ENCODE assay signal across 15 mouse cellular contexts in genomic region chr6:65969386-65970111, GRCm38 (mm10). TPM values are rescaled to one million over a fixed set of nuclear protein-coding genes. Genes with fewer than 3 reads are reported as not detected.
DNase-seq lines count a peak whose midpoint lies in the region; ATAC-seq and TF ChIP-seq lines count a peak whose summit lies in the region.
"Had no signal": no experiment of that assay in that cellular context is flagged by ENCODE, and none has a peak within 500 bp of the region (broad histone marks: within the 10 kb centered on the region; RNA-seq: fewer than 3 reads in every experiment).

No protein-coding gene starts in this region.

- TF ChIP-seq CTCF in Patski (IDR thresholded peaks at IDR 0.05), result no peak

- peaks cover 5% of the 10 kb centered on the region for H3K27me3 ChIP-seq in Patski
- no peaks in the 10 kb centered on the region for H3K27me3 ChIP-seq in embryonic facial prominence, embryonic 11.5 days (ENCODE audit: control insufficient read depth, insufficient read depth, low read length)
- no peaks in the 10 kb centered on the region for H3K27me3 ChIP-seq in midbrain, embryonic 15.5 days (replicated peaks)
- H3K27me3 ChIP-seq: kidney, embryonic 15.5 days had no signal

- no peak overlapping the region for H3K27ac ChIP-seq in embryonic facial prominence, embryonic 11.5 days (replicated peaks; ENCODE audit: low read depth, low read length)
- H3K27ac ChIP-seq in midbrain, embryonic 15.5 days, result no peak overlapping the region
- H3K27ac ChIP-seq: kidney, embryonic 15.5 days had no signal

- no peak overlapping the region for H3K9ac ChIP-seq in embryonic facial prominence, embryonic 11.5 days (replicated peaks; ENCODE audit: low read length)
- no peak overlapping the region for H3K9ac ChIP-seq in midbrain, embryonic 15.5 days
- H3K9ac ChIP-seq: kidney, embryonic 15.5 days; lung, embryonic 14.5 days had no signal

- POLR2A ChIA-PET in Patski (lab: Charles Lee), result no interaction called here

- H3K36me3 ChIP-seq in embryonic facial prominence, embryonic 11.5 days (replicated peaks; ENCODE audit: control insufficient read depth, insufficient read depth, low read depth, low read length), result no peaks in the 10 kb centered on the region
- no peaks in the 10 kb centered on the region for H3K36me3 ChIP-seq in midbrain, embryonic 15.5 days (replicated peaks)
- H3K36me3 ChIP-seq: kidney, embryonic 15.5 days had no signal

- CTCF ChIA-PET in Patski (lab: Charles Lee), result no interaction called here

- H3K4me2 ChIP-seq in embryonic facial prominence, embryonic 11.5 days (ENCODE audit: low read depth, low read length), result no peak overlapping the region
- no peak overlapping the region for H3K4me2 ChIP-seq in midbrain, embryonic 15.5 days
- H3K4me2 ChIP-seq: kidney, embryonic 15.5 days; lung, embryonic 14.5 days had no signal

- no peaks in the 10 kb centered on the region for H3K9me3 ChIP-seq in embryonic facial prominence, embryonic 11.5 days (replicated peaks; ENCODE audit: control insufficient read depth, low read length)
- H3K9me3 ChIP-seq in midbrain, embryonic 15.5 days, result no peaks in the 10 kb centered on the region
- H3K9me3 ChIP-seq: kidney, embryonic 15.5 days had no signal

- in situ Hi-C loops in Patski (cut with MboI; ENCODE audit: low pct_unique_long_range_greater_than_20kb), result no loop called here

- no peak for ATAC-seq in Patski
- peak; percentile 67 for ATAC-seq in embryonic facial prominence, embryonic 11.5 days (replicated peaks; ENCODE audit: insufficient number of reproducible peaks, low FRiP score, low TSS enrichment, low read depth)
- peak; percentile 88 for ATAC-seq in midbrain, embryonic 15.5 days (replicated peaks)
- no peak for ATAC-seq in monocyte, adult 5-6 weeks (replicated peaks; ENCODE audit: insufficient number of reproducible peaks, low FRiP score, low TSS enrichment, poor library complexity, severe bottlenecking)

- no peaks in the 10 kb centered on the region for H3K4me1 ChIP-seq in embryonic facial prominence, embryonic 11.5 days (ENCODE audit: control insufficient read depth, insufficient read depth, low read length)
- H3K4me1 ChIP-seq in midbrain, embryonic 15.5 days, result peaks cover 10% of the 10 kb centered on the region
- H3K4me1 ChIP-seq: kidney, embryonic 15.5 days had no signal

- 47% methylated on average over 6 of the region's 6 CpGs for WGBS in embryonic facial prominence, embryonic 11.5 days
- 44% methylated on average over 6 of the region's 6 CpGs for WGBS in midbrain, embryonic 15.5 days

- peak; percentile 5 for DNase-seq in adrenal gland, postnatal 10 days
- DNase-seq in adrenal gland, postnatal 25 days, result no peak
- DNase-seq in Patski (ENCODE audit: low read depth, low spot score), result peak; percentile 3
- peak; percentile 68 for DNase-seq in embryonic facial prominence, embryonic 11.5 days (ENCODE audit: low spot score)
- no peak for DNase-seq in lung, adult 18-20 months
- no peak for DNase-seq in layer of hippocampus, postnatal 10 days (ENCODE audit: low spot score in 2 of 2)

- H3K4me3 ChIP-seq in embryonic facial prominence, embryonic 11.5 days (ENCODE audit: low read depth, low read length), result no peak overlapping the region
- no peak overlapping the region for H3K4me3 ChIP-seq in midbrain, embryonic 15.5 days
- H3K4me3 ChIP-seq: kidney, embryonic 15.5 days had no signal

RNA-seq across cellular contexts. Expression of gene 4930544G11Rik, which starts 17.1 kb away (rescaled TPM):
- total RNA-seq in adrenal gland, postnatal 10 days (2021), result not detected
- total RNA-seq in adrenal gland, postnatal 25 days (2021), result not detected in 2 replicates
- polyA plus RNA-seq in Patski (2021), result not detected
- not detected in 2 replicates for polyA plus RNA-seq in embryonic facial prominence, embryonic 11.5 days (2014; fragmentation: Nextera tagmentation; extraction: Ambion mirVana)
- not detected in 2 replicates for polyA plus RNA-seq in midbrain, embryonic 15.5 days (2015; fragmentation: Nextera tagmentation; extraction: Ambion mirVana)
- not detected in 3 replicates for total RNA-seq in monocyte, adult 5-6 weeks (2017)
- not detected for total RNA-seq in layer of hippocampus, postnatal 10 days (2021)
- total RNA-seq: left cerebral cortex, postnatal 25 days; neutrophil, adult 5-6 weeks had no signal
- polyA plus RNA-seq: forebrain, embryonic 11.5 days; heart, embryonic 16.5 days; kidney, embryonic 15.5 days; lung, embryonic 14.5 days; stomach, embryonic 14.5 days had no signal

Comparison
In these comparisons a context has a peak if more than half of its experiments do, and no peak if none do; other contexts are left out.
1. DNase-seq: peak in adrenal gland, postnatal 10 days (single experiment), Patski (single experiment) and embryonic facial prominence, embryonic 11.5 days (single experiment); none in adrenal gland, postnatal 25 days (single experiment), lung, adult 18-20 months (0 of 2) and layer of hippocampus, postnatal 10 days (0 of 2).
2. ATAC-seq: peak in embryonic facial prominence, embryonic 11.5 days (single experiment) and midbrain, embryonic 15.5 days (single experiment); none in Patski (single experiment) and monocyte, adult 5-6 weeks (single experiment).